Mouse (Mus musculus) gastrocnemius, adult 18-20 months (tissue): ENCODE results near the gene Pex7. TPM values are rescaled to one million over a fixed set of nuclear protein-coding genes. Genes with fewer than 3 reads are reported as not detected.

Experiments used
- DNase-seq: peaks from one replicate; pipeline ENCODE4 v3.0.0; 2021; ENCODE audit warnings: low spot score
- total RNA-seq, 2 experiments: library from RNA; stranded (reverse); gene quantifications; 2 replicates each; pipeline ENCODE4 v1.2.3; 2021

The Pex7 gene
- total RNA-seq, 2 experiments from 2014 or later: 20.6 to 21.7 TPM

GRCm38 (mm10) chr10:19880437-19880836 is 27.1 kb downstream of the Pex7 start:
- DNase-seq: no peak

GRCm38 (mm10) chr10:19879161-19879560 is 28.3 kb downstream of the Pex7 start:
- no peak for DNase-seq

GRCm38 (mm10) chr10:19877679-19878078 is 29.8 kb downstream of the Pex7 start:
- DNase-seq: no peak

- no peak for DNase-seq
These were observed 30.2 kb downstream of the Pex7 start for GRCm38 (mm10) chr10:19877257-19877656.

GRCm38 (mm10) chr10:19876669-19877068 is 30.8 kb downstream of the Pex7 start:
- no peak for DNase-seq

- DNase-seq: no peak
These were observed 32.1 kb downstream of the Pex7 start for GRCm38 (mm10) chr10:19875346-19875745.

- no peak for DNase-seq
These were observed 51.7 kb downstream of the Pex7 start for GRCm38 (mm10) chr10:19855597-19856306.

- DNase-seq: no peak
These were observed 53.9 kb downstream of the Pex7 start for GRCm38 (mm10) chr10:19853609-19854008.

GRCm38 (mm10) chr10:19852776-19853175 is 54.7 kb downstream of the Pex7 start:
- no peak for DNase-seq

- DNase-seq: no peak
These were observed 56.3 kb downstream of the Pex7 start, which contains the start of gene Slc35d3 for GRCm38 (mm10) chr10:19850998-19851691. Gene Slc35d3, minus strand, starts transcription at chr10:19851459.

GRCm38 (mm10) chr10:19850544-19850997 is 56.9 kb downstream of the Pex7 start:
- DNase-seq: no peak

- DNase-seq: no peak
These were observed 57.6 kb downstream of the Pex7 start for GRCm38 (mm10) chr10:19849771-19850365.

- no peak for DNase-seq
These were observed 58.3 kb downstream of the Pex7 start for GRCm38 (mm10) chr10:19848928-19849770.

- DNase-seq: no peak
These were observed 67.7 kb downstream of the Pex7 start for GRCm38 (mm10) chr10:19839836-19840235.

- no peak for DNase-seq
These were observed 71.4 kb downstream of the Pex7 start for GRCm38 (mm10) chr10:19835887-19836710.

GRCm38 (mm10) chr10:19834222-19834621 is 73.3 kb downstream of the Pex7 start:
- DNase-seq: no peak

- DNase-seq: no peak
These were observed 76.2 kb downstream of the Pex7 start for GRCm38 (mm10) chr10:19831072-19831849.

GRCm38 (mm10) chr10:19820986-19821385 is 86.5 kb downstream of the Pex7 start:
- no peak for DNase-seq

- DNase-seq: no peak
These were observed 88.7 kb downstream of the Pex7 start for GRCm38 (mm10) chr10:19818723-19819355.
